Comparison of ENCODE assay signal across 26 mouse cellular contexts in the genomic region with DNA sequence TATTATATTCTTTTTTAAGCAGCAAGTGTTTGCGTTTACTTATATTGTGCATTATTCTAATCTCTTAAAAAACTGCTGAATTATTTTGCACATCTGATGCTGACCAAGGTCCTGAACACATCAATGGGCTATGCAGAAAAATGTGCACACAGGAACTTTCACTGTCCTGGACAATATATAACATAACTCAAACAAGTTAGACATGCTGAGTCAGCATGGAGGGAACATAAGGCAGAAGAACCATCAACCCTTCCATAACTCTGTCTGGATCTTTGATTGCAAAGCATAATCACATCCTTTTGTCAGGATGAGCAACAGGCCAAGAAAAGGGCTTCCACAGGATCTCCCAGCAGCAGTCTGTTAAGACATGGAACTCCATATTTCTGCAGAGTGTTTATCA.
"Had no signal": no experiment of that assay in that cellular context is flagged by ENCODE, and none has a peak within 500 bp of the region (broad histone marks: within the 10 kb centered on the region; RNA-seq: fewer than 3 reads in every experiment).

No protein-coding gene starts in this region.

- ATAC-seq: hindbrain, postnatal 0 days; intestine, embryonic 16.5 days had no signal

- H3K4me3 ChIP-seq: gastrocnemius, adult 2 months; heart, adult 2 months; heart, embryonic 10.5 days; heart, embryonic 12.5 days; hindbrain, embryonic 10.5 days; hindbrain, embryonic 12.5 days; kidney, embryonic 15.5 days; limb, embryonic 10.5 days; limb, embryonic 12.5 days; liver, embryonic 13.5 days had no signal

- H3K27me3 ChIP-seq: heart, embryonic 12.5 days; hindbrain, embryonic 12.5 days; kidney, embryonic 15.5 days; limb, embryonic 12.5 days; liver, embryonic 13.5 days had no signal

- H3K9me3 ChIP-seq: heart, embryonic 10.5 days; heart, embryonic 12.5 days; hindbrain, embryonic 10.5 days; hindbrain, embryonic 12.5 days; kidney, embryonic 15.5 days; limb, embryonic 10.5 days; limb, embryonic 12.5 days had no signal

- H3K4me2 ChIP-seq: heart, embryonic 12.5 days; hindbrain, embryonic 12.5 days; hindbrain, embryonic 14.5 days; kidney, embryonic 15.5 days; limb, embryonic 12.5 days; liver, embryonic 11.5 days; liver, embryonic 13.5 days had no signal

- H3K36me3 ChIP-seq: heart, embryonic 10.5 days; heart, embryonic 12.5 days; hindbrain, embryonic 10.5 days; hindbrain, embryonic 12.5 days; kidney, embryonic 15.5 days; limb, embryonic 10.5 days; limb, embryonic 12.5 days; liver, embryonic 13.5 days had no signal

- H3K4me1 ChIP-seq: heart, embryonic 10.5 days; heart, embryonic 12.5 days; hindbrain, embryonic 10.5 days; hindbrain, embryonic 12.5 days; kidney, embryonic 15.5 days; limb, embryonic 10.5 days; limb, embryonic 12.5 days; liver, embryonic 13.5 days had no signal

- H3K27ac ChIP-seq: gastrocnemius, adult 2 months; heart, adult 2 months; heart, embryonic 10.5 days; hindbrain, embryonic 10.5 days; hindbrain, embryonic 12.5 days; hindbrain, embryonic 14.5 days; hindbrain, postnatal 0 days; kidney, embryonic 15.5 days; kidney, postnatal 0 days; limb, embryonic 10.5 days; limb, embryonic 12.5 days; liver, embryonic 13.5 days had no signal

- H3K9ac ChIP-seq: heart, embryonic 12.5 days; hindbrain, embryonic 12.5 days; hindbrain, embryonic 14.5 days; kidney, embryonic 15.5 days; limb, embryonic 12.5 days; liver, embryonic 13.5 days had no signal

- DNase-seq: gastrocnemius, adult 2 months; gastrocnemius, postnatal 10 days; gastrocnemius, postnatal 25 days; heart, adult 2 months; heart, postnatal 10 days; heart, postnatal 4 days; kidney, adult 11 months; kidney, adult 9 months; kidney, postnatal 14 days; kidney, postnatal 36 days; layer of hippocampus, adult 9-11 months; layer of hippocampus, postnatal 36 days; liver; liver, embryonic 13.5 days had no signal
